Mouse (Mus musculus) embryonic fibroblast, embryonic 13.5 days (primary cell): ENCODE measurements around the gene Hexb. TPM values are rescaled to one million over a fixed set of nuclear protein-coding genes. Genes with fewer than 3 reads are reported as not detected.

Source experiments
- polyA plus RNA-seq: library from polyadenylated mRNA; stranded (reverse); fragments of >200 nt; gene quantifications from 2 replicates; pipeline ENCODE4 v1.2.4, GENCODE M21; 2011; ENCODE audit warnings: low read depth; ENCODE audit not compliant: missing spikeins, insufficient read length

Gene Hexb
- polyA plus RNA-seq, 1 experiment, result 81.3 TPM

Other genes with a start within 250 kb of the Hexb start
- gene 1700029F12Rik, start 164.0 kb downstream of the Hexb start, polyA plus RNA-seq, result not detected in 2 replicates
- gene Fam169a, start 131.1 kb downstream of the Hexb start, polyA plus RNA-seq, result not detected in 2 replicates
- gene Gm6169, start 99.1 kb downstream of the Hexb start, polyA plus RNA-seq, result 83.5 and 95.6 TPM in 2 replicates
- gene Gfm2, start 60.4 kb downstream of the Hexb start, polyA plus RNA-seq, result 23.9 and 26.8 TPM in 2 replicates
- 291 and 298 TPM in 2 replicates for gene Nsa2, start 60.4 kb downstream of the Hexb start, polyA plus RNA-seq
- 58.2 and 59.1 TPM in 2 replicates for gene Enc1, start 42.7 kb upstream of the Hexb start, polyA plus RNA-seq